Mouse (Mus musculus): ENCODE measurements around the gene Ppm1j.
A peak's percentile ranks its signal among the peaks of the same experiment; 100 is the strongest.

Ppm1j gene

DNA sequence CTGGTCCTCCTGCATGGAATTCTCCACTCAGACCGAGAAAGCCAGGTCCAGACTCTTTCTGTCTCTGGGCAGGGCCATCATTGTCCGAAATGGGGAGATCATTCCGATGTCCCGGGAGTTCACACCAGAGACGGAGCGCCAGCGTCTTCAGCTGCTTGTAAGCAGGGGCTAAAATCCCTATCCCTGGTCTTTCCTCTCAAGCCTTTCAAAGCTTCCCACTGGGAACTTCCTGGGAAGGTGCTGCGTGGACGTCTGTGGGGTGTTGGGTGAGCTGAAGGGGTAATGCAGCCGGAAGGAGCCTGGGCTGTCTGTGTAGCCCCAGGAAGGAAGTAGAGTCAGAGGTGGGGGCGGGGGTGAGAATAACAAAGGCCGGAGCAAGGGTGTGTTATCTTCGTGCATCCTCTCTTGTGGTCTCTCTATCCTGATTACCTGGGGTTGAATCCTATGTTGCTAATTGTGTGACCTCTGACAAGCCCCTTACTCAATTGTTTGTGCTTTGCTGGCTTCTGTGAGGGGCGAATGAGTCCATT, 3.2 kb downstream of the Ppm1j start:
- DNase-seq (ENCODE audit: low read depth, low spot score): no peak

DNA sequence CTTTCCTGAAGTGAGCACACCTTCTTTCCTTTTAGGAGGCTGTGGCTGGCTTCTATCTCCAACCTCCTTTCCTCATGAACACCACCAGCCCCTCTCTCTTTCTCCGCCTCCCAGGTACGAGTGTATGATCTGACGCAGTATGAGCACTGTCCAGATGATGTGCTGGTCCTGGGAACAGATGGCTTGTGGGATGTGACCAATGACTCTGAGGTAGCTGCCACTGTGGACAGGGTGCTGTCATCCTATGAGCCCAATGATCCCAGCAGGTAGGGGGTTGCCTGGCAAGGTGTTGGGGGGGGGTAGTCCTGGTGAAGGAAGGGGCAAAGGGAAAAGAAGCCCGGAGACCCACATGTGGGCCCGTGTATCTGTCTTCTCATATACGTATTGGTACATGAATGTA, 4.4 kb downstream of the Ppm1j start:
- DNase-seq (ENCODE audit: low read depth, low spot score): no peak

DNA sequence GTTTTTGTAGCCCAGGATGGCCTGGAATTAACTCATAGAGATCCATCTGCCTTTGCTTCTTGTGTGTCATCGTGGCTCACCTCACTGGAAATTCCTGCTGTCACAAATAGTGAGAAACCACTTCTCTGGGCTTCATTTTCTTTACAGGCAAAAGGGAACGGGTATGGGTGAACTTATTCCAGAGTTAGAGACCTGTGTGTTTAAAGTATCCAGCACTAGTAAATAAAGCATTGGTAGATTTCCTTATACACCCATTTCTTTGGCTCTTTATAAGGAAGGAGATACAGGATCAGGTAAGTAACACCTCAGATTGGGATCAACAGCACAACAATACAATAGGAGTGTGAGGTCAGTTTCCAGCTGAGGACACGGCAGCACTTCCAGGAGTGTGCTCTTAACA, 7.2 kb downstream of the Ppm1j start, which contains the start of gene Rhoc:
Rhoc (plus strand) TSS at position 301 of the 400 bp plus-strand sequence.
- no peak for DNase-seq (ENCODE audit: low read depth, low spot score)

DNA sequence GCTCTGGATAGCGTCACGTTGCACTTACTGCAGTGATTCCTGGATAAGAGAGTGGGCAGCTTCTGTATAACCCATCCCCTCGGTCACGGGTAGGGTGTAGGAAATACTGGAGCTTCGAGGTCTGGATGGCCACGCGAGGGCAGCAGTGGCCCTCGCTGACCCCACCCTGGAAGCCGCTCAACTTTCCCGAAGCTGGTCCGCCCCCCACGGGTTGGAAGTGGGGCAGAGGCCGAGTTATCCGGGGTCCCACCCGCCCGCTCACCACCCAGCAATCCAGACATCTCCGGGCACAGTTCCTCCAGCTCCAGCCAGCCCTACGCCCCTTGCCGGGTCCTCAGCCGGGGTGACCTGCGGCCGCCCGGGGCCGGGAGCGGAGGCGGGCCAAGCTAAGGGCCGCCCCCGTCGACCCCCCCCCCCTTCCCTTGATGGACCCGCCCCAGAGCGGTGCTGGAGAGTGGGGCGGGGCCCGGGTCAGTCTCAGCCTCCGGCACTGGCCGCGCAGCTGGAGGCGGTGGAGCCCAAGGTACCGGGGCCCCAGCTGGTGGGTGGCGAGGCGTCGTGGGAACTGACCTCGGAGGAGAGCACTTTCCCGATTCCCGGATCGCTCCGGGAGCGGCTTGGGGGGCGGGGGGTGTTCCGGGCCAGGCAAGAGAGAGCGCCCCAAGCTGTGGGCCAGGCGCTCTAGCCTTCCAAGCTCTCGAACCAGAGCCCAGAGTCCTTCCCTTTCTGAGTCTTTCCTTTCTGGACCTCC, 7.9 kb downstream of the Ppm1j start:
- DNase-seq (ENCODE audit: low read depth, low spot score): peak; percentile 84

DNA sequence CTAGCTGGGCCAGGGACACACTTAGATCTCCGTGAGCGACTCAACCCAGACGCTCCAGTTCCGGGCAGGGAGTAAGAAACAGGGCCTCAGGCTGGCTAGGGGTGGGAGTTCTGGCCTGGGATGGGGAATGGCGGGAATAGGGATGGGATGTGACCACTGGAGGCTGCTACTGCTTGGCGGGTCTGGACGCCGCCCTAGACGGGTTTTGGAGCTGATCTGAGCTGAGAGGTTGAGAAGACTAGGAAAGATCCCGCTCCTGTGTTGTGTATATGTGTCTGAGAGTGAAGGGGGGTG, 8.4 kb downstream of the Ppm1j start:
- no peak for DNase-seq (ENCODE audit: low read depth, low spot score)

DNA sequence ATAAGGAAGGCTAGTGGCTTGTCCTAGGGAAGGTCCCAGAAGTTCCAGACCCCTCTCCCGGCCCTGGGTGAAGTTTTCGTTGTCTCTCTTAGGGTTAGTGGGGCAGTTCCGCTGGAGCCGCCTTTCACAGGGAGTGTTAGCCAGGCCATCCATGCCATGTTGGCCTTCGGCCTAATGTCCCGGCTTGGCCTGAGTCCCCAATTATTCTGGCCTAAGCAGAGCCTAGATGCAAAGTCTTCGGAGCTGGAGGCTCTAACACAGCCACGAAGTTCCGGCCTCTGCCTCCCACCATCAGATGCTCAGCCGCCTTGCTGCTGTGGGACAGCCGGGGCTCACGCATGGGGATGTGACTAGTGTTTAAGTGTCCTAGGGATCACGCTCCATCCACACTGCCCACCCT, 9.0 kb downstream of the Ppm1j start:
- DNase-seq (ENCODE audit: low read depth, low spot score): no peak

DNA sequence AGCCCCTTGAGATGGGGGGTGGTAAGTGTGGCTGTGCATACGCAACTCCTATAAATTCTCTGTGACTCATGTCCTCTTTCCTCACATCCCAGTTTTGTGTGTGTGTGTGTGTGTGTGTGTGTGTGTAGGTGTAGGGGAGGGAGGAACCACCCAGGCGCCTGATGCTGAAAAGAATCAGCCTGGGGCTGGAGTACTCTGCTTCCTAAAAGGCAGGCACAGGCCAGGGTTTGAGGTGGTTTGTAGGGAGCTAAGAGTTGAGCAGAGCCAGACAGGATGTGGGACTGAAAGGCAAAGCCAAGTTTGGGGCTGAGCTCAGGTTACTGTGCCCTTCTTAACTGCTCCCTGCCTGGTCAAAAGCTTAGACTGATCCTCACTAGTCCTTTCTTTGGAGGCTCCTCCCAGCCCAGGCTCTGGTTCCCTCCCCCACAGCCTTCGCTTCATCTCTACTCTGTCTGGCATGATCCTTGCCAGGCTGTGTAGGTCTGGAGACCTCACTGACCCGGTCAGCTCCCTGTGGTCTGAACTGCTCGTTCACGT, 9.6 kb downstream of the Ppm1j start:
- peak; percentile 54 for DNase-seq (ENCODE audit: low read depth, low spot score)

DNA sequence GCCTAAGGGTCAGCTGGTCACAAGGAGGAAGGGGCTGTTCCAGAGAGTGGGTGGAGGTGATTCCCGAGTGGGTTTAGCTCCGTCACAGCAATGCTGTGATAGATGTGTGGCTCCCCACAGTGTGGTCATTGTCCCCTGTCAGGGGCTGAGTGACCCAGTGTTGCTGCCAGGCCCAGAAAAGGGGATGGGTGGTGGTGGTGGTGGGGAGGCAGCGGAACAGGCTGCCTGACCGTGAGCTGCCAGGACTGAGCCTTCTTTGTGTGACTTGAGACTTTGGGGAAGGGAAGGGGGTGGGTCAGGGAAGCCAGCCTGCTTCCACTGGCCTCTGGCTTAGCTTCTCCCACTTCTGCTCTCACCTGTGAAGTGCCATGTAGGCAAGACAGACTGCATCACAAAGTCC, 10.2 kb downstream of the Ppm1j start:
- no peak for DNase-seq (ENCODE audit: low read depth, low spot score)

DNA sequence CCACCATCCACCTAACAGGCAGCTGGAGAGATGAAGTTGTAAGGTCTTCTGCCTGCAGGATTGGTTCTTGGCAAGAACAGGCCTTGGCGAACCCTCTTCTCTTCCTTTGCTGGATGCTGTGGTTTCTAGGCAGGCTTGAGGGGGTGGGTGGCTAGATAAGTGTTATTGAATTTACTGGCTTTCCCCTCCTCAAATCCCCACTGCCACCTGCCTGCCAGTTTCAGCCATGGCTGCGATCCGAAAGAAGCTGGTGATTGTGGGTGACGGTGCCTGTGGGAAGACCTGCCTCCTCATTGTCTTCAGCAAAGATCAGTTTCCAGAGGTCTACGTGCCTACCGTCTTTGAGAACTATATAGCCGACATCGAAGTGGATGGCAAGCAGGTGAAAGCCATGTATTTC, 10.8 kb downstream of the Ppm1j start:
- no peak for DNase-seq (ENCODE audit: low read depth, low spot score)

DNA sequence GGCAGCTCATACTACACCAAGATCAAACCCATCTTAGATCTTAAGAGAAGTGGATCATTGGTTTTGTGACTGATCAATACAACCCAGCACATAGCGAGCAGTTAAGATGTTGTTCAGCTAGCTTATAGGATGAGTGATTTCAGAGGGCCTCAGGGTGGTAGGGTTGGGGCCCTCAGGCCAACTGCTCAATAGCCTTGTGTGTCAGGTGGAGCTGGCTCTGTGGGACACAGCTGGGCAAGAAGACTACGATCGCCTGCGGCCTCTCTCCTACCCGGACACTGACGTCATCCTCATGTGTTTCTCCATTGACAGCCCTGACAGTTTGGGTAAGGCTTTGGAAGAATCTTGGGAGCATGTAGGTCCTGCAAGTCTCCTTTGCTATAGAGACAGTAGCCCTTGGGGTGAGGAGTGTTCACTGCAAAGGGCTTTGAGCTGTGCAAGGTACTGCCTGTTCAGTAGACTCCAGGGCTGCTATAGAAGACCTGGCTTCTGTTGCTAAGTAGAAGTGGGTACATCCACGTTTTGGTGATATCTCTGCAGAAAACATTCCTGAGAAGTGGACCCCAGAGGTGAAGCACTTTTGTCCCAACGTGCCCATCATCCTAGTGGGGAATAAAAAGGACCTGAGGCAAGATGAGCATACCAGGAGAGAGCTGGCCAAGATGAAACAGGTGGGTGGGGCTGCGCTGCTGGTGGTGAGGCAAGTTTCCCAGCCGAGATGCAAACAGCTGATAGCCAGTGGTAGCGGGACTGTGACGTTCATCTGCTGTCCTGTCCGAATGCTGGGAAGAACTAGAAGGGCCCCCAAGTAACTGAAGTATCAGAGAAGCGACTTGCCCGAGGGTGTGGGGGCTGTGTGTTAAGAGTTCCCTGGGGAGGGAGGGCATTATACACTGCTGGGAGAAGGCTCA, 11.8 kb downstream of the Ppm1j start:
- no peak for DNase-seq (ENCODE audit: low read depth, low spot score)

DNA sequence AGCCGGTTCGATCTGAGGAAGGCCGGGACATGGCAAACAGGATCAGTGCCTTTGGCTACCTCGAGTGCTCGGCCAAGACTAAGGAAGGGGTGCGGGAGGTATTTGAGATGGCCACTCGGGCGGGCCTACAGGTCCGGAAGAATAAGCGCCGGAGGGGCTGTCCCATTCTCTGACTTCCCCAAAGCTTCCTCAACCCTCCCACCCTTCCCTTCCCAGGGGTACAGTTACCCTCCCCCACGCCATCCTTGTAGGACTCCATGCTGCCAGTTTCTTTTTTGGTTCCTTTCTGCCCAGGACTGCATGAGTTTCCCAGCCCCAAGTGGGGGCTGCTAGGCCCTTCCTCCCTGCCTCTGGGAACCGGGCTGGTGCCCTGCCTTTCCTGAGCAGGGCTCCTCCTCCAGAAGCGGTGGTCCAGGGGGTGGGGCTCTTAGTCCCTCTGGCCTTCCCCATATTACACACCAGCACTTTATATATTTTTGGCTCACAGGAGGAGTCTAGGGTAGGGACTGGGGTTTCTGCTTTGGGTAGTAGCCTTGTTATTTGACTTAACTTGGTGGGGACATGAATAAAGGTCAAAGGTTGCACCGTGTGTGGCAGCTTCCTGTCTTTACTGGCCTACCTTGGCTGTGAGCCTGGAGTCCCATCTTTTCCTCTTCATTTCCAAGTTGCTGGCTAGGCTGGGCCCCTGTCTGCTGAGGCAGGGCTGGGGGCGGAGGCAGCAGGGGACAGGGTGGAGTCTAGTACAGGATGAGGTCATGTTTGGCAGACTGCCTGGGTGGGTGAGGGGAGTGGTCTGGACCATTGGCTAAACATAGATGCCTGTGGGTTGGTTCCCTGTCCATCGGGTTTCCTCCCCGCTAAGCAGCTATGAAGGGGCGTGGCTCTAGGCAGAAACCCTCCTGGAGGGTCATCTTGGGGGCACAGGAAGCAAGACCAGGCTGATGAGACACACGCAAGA, 13.3 kb downstream of the Ppm1j start:
- peak; percentile 95 for DNase-seq (ENCODE audit: low read depth, low spot score)

DNA sequence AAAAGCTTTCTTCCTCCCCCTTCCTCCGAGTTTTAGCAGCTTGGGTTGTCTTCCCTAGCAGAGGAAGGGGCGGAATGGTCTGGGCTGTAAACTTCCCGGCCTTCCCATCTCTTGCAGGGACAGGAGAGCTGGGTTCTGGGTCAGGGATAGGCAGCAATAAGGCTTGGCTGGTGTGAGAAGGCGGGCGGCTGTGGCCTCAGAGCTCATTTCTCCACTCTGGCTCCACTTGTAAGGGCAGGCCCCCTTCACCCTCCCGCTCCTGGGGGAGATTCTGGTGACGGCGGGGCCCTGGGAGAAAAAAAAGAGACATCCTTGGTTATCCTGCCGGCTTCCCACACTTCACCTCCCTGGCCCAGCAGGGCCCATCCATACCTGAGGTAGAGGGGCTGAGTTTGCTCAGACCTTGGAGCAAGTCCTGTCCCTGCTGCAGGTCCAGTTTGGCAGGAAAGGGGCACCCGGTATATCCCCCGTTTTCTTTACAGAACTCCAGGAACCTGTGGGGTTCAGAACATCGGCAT, 14.2 kb downstream of the Ppm1j start:
- no peak for DNase-seq (ENCODE audit: low read depth, low spot score)

DNA sequence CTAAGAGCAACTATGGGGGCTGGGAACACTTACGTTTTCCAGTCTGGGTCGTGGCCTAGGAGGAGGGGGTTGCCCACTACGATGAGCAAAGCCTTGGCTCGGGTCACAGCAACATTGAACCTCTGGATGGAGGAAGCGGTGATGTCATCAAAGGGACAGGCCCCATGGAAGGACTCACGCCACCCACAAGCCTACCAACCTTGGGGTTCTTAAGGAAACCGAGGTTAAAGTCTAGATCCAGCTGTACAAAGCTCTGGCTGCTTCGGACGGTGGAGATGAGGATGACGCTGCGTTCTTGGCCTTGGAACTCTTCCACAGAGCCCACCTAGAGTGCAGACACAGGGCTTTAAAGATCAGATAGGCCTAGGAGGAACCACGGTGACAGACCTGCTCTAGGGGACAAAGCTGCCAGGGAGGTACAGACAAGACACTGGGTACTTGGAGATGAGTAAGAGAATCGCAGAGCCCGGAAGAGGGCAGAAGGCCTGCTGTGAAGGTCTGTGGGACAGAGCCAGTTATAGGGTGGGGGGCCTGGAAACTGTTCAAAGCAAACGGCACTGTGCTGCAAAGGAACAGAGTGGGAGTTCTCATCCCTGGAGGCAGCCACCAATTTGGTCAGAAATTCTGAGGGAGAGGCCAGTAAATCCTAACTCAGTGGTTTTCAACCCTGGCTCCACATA, 14.9 kb downstream of the Ppm1j start:
- no peak for DNase-seq (ENCODE audit: low read depth, low spot score)

DNA sequence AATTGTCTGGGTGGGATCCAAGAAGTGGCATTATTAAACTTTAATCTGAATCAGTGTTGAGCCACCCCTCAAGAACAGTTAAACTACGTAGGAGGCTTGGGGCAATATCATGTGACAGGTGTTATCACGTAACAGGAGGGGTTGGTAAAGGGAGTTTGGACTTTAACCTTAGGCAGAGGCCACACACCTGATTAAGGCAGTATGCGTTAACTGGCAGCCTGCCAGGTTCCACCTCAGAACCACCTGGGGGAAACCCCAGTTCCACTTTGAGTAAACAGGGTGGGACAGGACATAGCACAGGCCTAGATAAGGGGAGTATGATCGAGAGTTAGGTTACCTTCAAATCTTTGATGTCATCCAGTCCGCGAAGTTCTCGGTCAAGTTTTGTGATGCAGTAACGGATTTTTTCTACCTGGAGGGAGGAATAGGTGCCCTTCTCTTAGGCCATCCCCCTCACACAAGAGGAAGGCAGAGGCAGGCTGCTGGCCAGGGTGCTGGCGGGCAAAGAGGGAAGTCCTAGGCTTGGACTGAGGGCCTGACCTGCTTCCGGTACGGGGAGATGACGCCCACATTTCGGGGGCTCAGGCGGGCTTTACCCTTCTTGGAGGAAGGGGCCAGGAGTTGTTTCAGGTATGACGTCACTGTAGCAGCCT, 15.7 kb downstream of the Ppm1j start:
- no peak for DNase-seq (ENCODE audit: low read depth, low spot score)

DNA sequence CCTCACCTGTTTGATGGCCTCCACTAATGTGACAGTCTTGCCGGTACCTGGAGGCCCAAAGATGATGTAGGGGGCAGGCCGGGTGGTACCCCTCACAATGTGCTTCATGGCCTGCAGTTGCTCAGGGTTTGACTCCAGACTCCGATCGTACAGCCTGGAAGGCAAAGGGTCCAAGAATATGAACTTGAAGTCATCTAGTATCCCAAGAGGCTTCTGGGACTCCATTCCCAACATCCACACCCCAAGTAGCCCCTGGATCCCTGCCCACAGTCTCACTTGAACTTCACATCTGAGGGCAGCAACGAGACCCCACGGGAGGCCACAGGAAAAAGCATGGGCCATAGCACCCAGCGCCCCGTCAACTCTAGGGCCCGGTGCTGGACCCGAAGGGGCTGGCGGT, 19.8 kb downstream of the Ppm1j start:
- no peak for DNase-seq (ENCODE audit: low read depth, low spot score)

DNA sequence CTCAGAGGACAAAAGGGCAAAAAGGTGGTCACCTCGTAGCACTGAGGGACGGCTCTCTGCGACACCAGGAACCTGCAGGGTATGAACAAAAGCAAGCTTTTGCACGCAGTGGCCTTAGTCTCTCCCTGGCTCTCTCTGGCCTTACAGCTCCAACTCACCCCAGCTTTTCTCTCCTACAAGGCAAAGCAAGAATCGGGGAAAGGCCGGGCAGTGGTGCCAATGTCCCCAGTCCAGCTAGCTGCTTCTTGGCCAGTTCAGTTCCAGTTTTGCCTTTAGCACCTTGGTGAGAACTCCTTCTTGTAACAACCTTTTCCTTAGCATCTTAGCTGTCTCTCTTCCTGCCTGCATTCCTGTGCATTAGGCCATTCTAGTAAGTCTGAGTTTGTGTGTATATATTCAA, 20.6 kb downstream of the Ppm1j start:
- DNase-seq (ENCODE audit: low read depth, low spot score): no peak

DNA sequence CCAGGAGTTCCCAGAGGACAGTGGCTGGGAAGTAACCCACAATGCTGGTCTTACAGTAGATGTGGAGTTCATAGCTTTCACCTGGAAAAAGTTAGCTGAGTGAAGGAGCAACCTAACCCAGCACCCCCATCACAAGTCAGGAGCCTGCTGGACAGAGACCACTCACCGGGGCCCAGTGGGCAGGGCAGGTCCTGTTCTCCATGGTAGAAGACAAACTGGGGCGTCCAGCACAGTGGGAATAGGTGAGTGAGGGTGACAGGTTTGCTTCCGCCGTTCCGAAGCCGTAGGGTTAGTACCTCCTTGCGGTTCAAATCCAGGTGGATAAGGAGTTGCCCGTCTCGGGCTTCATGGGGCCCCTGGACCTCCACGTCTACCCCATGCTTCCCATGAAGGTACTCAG, 23.5 kb downstream of the Ppm1j start:
- DNase-seq (ENCODE audit: low read depth, low spot score): no peak

DNA sequence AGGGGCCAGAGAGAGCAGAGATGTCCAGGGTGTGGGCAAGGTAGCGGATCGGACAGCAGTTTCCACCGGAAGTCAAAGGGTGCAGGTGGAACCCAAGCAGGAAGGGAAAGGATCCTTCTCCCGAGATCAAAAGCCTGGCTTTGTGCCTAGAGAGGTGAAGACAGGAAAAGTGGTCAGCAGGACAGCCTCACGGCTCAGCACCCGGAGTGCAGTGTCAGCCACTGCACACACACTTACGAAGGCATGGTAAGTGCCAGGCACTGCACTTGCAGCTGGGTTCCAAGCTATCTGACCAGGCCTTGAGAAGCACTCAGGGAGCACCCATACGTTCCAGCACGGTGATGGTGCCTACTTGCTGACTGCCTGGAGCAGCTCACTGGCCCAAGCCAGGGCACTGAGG, 24.7 kb downstream of the Ppm1j start:
- no peak for DNase-seq (ENCODE audit: low read depth, low spot score)

DNA sequence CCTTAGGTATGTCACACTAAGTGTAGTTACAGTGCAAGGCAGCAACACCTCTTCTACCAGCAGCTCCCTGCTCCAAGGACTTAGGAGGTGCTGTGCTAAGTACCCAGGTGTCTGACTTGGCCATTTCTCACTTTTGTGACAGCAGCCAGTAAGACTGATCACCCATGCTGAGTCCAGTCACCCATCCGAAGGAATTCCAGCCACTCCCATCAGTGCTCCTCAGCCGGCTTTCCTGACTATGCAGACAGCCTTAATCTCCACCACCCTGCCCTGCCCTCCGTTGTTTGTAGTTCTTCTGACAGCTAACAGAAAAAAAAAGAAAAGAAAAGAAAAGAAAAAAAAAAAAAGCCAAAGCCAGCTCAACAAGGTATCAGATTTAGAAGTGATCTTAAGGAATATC, 30.9 kb downstream of the Ppm1j start:
- no peak for DNase-seq (ENCODE audit: low read depth, low spot score)

DNA sequence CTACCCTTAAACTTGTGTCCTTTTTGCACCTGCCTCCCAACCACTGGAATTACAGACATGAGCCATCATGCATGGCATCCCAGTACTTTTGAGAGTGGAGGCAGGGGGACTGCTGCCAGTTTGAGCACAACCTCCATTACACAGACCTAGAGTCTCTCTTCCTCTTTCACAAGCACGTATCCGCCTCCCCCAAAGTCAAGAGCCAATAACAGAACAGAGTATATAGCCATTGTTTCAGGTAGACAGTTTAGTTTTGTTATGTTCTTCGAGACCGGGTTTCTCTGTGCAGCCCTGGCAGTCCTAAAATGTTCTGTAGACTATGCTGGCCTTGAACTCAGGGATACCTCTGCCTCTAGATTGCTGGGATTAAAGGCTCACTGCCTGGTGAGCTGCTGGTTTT, 31.4 kb downstream of the Ppm1j start:
- no peak for DNase-seq (ENCODE audit: low read depth, low spot score)
